Mouse (Mus musculus) thymus, postnatal 10 days (tissue): ENCODE data around the gene Ttc27.

Source experiments
- DNase-seq, 2 experiments: peaks; one replicate each; pipeline ENCODE4 v3.0.0; 2021; ENCODE audit warnings: low spot score in 2 of 2

Ttc27 gene

DNA sequence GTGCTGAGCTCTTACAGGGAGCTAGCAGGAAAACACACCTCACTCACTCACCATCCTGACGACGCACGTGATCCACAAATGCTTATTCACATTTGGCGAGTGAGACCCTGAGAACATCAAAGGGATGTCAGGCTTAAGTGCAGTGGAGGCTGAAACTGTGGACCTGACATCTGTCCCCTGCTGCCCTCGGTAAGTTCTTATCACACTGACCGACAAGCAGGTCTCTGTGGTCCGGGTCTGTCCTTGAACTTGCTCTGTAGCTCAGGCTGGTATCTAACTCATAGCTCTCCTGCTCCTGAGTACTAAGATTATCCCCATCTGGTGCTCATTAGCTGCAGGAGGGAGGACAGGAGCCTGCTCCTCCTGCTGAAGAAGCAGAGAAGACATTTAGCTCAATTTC, 162.2 kb downstream of the Ttc27 start:
- DNase-seq: no peak

DNA sequence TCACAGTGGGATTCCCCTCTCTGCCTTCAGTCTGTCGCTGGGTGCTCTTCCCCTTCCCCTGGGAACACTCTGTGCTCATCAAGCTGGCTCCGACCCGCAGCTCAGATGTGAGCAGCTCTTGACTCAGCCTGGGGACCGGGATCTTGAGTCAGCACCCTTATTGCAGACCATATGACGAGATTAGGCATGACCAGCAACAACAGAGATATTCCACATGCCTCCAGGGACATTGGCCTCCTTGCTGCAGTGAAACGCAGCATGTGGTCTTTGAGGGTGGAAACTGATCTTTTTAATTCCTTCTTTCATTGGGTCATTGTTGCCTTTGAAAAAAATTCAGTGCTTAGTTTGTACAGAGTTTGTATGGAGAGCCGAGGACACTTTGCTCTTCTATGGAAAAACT, 169.5 kb downstream of the Ttc27 start:
- no peak for DNase-seq

DNA sequence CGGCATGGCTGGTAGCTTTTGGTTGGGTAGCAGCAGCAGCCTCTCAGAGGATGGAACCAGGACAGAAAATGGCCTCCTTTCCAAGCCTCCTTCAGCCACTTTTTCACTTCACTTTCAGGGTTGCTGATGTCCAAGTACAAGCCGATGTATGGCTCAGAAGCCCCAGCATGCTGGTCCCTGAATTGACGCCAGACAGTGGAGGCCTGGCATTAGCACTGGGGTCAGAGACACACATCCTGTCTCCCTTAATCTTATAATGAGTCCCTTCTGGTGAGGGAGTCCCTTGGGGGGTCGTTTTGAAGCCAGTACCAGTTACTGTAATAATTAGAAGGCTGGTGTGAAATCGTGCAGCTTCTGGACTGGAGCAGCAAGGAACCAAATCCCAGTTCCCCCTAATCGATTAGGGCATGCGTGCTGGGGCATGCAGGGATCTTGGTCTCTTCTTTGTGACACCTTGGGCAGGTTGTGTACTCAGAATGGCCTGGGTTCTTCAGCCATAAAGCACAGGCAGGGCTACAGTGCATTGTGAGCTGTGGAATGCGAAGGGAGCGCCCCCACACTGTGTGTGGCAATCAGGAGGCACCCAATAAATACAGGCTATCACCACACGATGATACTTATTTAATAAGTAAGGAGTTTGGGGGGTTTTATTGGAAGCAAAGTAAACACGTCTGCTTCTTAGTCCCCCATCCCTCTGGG, 171.5 kb downstream of the Ttc27 start:
- no peak for DNase-seq

DNA sequence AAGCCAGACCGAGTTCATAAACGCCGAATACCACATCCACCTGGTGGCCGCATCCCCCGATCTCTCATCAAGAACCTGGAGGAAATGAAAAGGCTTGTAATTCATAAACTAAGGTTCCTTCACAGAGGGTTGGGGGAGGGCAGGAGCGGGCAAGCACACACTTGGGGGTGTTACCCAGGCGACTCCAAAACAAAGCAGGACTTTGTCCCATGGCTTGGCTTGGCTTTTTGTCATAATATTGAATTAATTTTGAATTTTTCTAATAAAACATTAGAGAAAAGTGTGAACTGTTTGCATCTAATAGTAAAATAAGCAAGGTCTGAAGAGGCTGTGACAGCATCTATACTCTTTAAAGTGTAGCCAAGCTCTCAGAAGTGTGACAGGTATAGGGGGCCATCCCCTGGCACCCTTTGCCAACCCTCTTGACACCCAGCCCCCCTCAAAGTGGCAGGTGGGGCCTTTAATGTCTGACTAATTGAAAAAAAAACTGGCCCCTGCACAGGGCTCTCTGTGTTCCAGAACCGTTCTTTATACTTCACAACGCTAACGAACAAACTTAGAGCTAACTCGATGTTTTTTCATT, 172.1 kb downstream of the Ttc27 start:
- DNase-seq: no peak

DNA sequence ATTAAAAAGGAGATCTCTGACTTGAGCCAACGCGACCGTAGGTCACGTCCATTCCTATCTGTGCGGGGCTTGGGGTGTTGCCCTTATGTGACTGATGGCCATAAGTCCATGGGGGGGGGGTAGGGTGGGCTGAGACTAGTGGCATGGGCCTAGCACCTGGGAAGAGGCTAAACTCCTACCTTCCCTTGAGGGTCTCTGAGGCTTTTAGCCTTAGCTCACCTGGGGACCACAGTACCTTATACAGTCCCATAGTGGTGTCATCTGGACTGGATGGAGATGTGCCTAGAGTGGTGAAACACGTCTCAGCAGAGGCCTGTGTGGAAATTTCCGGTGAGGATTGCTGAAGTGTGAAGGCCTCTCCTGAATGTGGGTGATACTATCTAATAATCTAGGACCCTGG, 184.9 kb downstream of the Ttc27 start:
- no peak for DNase-seq

DNA sequence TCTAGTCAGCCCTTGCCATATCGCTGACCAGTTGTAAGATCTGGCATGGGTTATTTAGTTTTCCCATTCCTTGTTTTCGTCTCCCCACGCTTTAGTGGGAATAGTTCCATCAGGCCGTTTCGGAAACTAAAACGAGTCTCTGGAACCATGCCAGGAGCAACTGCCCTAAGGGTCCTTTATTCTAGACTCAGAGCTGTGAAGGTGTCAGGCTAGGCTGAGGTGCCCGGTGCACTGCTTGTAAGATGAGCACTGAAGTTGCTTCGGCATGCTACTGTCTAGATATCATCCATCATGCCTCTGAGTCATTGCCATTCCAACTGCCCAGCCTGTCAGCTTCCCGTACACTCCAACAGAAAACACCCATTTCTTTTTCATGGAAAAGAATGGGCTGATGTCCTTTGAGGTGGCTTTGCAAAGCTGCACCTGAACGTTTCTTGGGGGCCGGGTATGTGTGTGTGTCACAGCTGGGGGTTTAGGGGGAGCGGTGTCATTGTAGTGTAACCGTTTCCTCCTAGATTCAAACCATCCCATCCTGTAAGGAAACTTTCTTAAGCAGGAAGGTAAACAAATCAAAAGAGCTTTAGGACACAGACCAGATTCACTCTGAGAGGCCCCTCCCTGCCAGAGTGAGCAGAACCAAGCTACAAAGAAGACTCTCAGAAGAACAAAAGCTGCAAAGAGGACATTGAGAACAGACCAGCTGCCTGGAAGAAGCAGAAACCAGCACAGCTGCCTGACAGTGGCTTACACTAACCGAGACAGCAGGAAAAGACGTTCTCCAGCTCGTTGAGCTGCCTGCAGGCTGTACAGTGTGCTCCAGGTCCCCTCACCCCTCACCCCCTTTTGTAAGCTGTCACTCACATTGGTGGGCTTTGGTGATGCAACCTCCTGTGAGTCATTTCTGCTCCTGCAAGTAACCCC, 186.1 kb downstream of the Ttc27 start:
- DNase-seq: peak; percentile 7 to 19

DNA sequence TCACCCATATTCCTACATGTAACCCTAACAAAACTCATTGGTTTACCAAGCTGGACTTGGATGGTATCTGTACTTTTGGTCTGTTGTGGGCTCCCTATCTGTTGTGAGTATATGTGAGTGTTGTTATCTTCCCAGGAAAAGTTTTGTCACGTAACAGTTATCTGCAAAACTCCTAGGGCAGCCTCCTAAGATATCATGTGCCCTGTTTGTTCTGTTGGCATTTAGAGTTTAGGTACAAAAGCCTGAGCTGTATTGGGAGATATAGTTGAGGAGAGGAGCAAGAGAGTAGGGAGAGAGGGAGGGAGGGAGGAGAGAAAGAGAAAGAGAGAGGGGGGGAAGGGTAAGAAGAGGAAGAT, 186.8 kb downstream of the Ttc27 start:
- DNase-seq: no peak

DNA sequence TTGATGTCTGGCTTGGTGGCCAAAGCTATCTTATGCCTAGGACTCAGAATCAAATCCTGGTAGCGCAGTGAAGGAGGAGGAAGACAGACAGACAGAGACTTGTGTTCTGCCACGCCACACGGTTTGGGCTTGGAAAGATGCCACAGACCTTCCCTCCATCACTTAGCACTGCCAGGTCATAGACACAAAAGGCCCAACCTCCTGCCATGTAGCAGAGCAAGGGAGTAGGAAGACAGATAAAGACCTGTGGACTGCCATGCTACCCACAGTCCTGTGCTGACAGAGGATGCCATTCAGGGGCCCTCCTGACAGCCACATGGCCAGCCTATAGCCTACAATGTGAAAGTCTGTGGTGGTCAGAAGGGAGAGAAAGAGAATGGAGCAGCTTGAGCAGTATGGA, 187.4 kb downstream of the Ttc27 start:
- no peak for DNase-seq

DNA sequence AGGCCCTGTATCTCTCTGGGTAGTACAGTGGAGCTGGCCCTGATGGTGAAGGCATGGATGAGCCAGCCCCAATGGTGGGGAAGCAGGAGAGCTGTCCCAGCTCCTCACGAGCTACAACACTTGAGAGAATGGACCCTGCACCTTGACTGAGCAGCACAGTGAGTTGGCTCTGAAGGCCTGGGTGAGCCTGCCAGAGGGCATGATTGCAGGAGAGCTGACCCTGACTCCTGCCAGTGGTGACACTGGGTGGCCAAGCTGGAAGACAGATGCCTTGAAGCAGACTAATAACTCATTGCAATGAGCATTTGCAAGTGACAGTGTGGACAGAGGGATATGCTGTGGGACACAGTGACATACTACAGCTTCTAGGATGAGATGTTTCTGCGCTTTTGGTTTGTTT, 195.5 kb downstream of the Ttc27 start:
- DNase-seq: no peak
